Mouse (Mus musculus) midbrain, postnatal 0 days (tissue): Measurements from ENCODE around the gene Cplx3. TPM values are rescaled to one million over a fixed set of nuclear protein-coding genes. Genes with fewer than 3 reads are reported as not detected.

ENCODE experiments used
- ATAC-seq: fragments of 200-750 bp; cut with Nextera tagmentation; 2 replicates; pipeline ENCODE4 v1.8.0; 2017; ENCODE audit warnings: moderate number of reproducible peaks, mild to moderate bottlenecking, moderate TSS enrichment, moderate library complexity; ENCODE audit not compliant: low FRiP score
- DNase-seq: peaks from one replicate; pipeline ENCODE4 v3.0.0-alpha.2; 2015; ENCODE audit warnings: low spot score
- H3K27ac ChIP-seq: fragments of 300-500 bp; sonication (generic); 2 replicates; pipeline ENCODE4 v1.5.1; 2014; ENCODE audit warnings: low read depth, mild to moderate bottlenecking, low read length, mixed read lengths
- H3K27me3 ChIP-seq: fragments of 300-500 bp; sonication (generic); 2 replicates; pipeline ENCODE4 v1.6.1; 2014; ENCODE audit warnings: low read length, control low read depth, mixed read lengths; ENCODE audit not compliant: insufficient read depth
- H3K36me3 ChIP-seq: fragments of 300-500 bp; sonication (generic); 2 replicates; pipeline ENCODE4 v1.6.1; 2014; ENCODE audit warnings: low read length, control low read depth, mixed read lengths; ENCODE audit not compliant: insufficient read depth
- H3K4me1 ChIP-seq: fragments of 300-500 bp; sonication (generic); 2 replicates; pipeline ENCODE4 v1.6.1; 2014; ENCODE audit warnings: mild to moderate bottlenecking, control low read depth, antibody characterized with exemption, low read length, mixed read lengths; ENCODE audit not compliant: insufficient read depth
- H3K4me2 ChIP-seq: fragments of 300-500 bp; sonication (generic); 2 replicates; pipeline ENCODE4 v1.6.1; 2014; ENCODE audit warnings: low read depth, mild to moderate bottlenecking, low read length, mixed read lengths; ENCODE audit not compliant: poor library complexity, severe bottlenecking
- H3K4me3 ChIP-seq: fragments of 300-500 bp; sonication (generic); 2 replicates; pipeline ENCODE4 v1.5.1; 2014; ENCODE audit warnings: low read depth, mild to moderate bottlenecking, low read length, moderate library complexity
- H3K9ac ChIP-seq: fragments of 300-500 bp; sonication (generic); replicated peaks from 2 replicates; pipeline ENCODE4 v1.6.1; 2014; ENCODE audit warnings: mild to moderate bottlenecking, low read length, moderate library complexity, mixed read lengths; ENCODE audit not compliant: poor library complexity, severe bottlenecking
- H3K9me3 ChIP-seq: fragments of 300-500 bp; sonication (generic); 2 replicates; pipeline ENCODE4 v1.6.1; 2016; ENCODE audit warnings: low read length, control low read depth
- CTCF ChIP-seq: IDR thresholded peaks from 2 replicates; pipeline ENCODE4 v1.5.1; 2016; ENCODE audit warnings: antibody characterized with exemption, mild to moderate bottlenecking
- WGBS: fragments of 180-500 bp; shearing (Covaris S2); extraction: QIAGEN DNeasy Blood & Tissue Kit; methylation state at CpG from one replicate; pipeline ENCODE4 v1.1.7; 2014; 5-methylcytosine and 5-hydroxymethylcytosine counted together
- polyA plus RNA-seq: library from polyadenylated mRNA; unstranded; fragments of >200 nt; fragmentation: Nextera tagmentation; extraction: Ambion mirVana; gene quantifications from 2 replicates; pipeline ENCODE4 v1.2.1, GENCODE M21; 2015
- total RNA-seq: library from RNA; depleted of rRNA; stranded (reverse); fragments of >200 nt; gene quantifications from 2 replicates; pipeline ENCODE4 v1.2.3, GENCODE M21; 2014; rRNA removed

Gene Cplx3
- total and polyA plus RNA-seq, 2 experiments from 2014 or later, result 1.9 TPM; not detected in 1

GRCm38 (mm10) chr9:57553119-57553518 is 53.0 kb downstream of the Cplx3 start:
- Histone ChIP-seq H3K4me1 (peaks cover 4% of the 10 kb centered on the region; the same call in 1 of the 2 replicates), H3K4me2 (no peak overlapping the region), H3K27me3 (no peaks in the 10 kb centered on the region), H3K9ac (no peak overlapping the region), H3K9me3 (no peaks in the 10 kb centered on the region), H3K27ac (no peak overlapping the region), H3K4me3 (no peak overlapping the region), H3K36me3 (peaks cover 14% of the 10 kb centered on the region; the same call in 1 of the 2 replicates)
- no peak for TF ChIP-seq CTCF
- 74% methylated on average over 11 of the region's 11 CpGs for WGBS
- DNase-seq, result no peak
- ATAC-seq, result no peak

GRCm38 (mm10) chr9:57552139-57552887 is 53.8 kb downstream of the Cplx3 start, which contains the start of gene Mpi:
Mpi (minus strand) TSS chr9:57552763.
- DNase-seq (peak; percentile 77), ATAC-seq (peak; percentile 44; the same call in 1 of the 2 replicates)
- Histone ChIP-seq H3K9ac (peak within 1 kb of the TSS; percentile 77), H3K36me3 (peaks cover 18% of the 10 kb centered on the region), H3K4me1 (peaks cover 4% of the 10 kb centered on the region; the same call in 1 of the 2 replicates), H3K27ac (peak within 1 kb of the TSS; percentile 55; the same call in 1 of the 2 replicates), H3K9me3 (no peaks in the 10 kb centered on the region), H3K4me3 (peak within 1 kb of the TSS; percentile 63), H3K27me3 (no peaks in the 10 kb centered on the region), H3K4me2 (peak within 1 kb of the TSS; percentile 89)
- no peak for TF ChIP-seq CTCF
- WGBS, result under 1% methylated on average over 28 of the region's 28 CpGs

GRCm38 (mm10) chr9:57550126-57550862 is 55.8 kb downstream of the Cplx3 start:
- WGBS, result 88% methylated on average over 11 of the region's 11 CpGs

More at GRCm38 (mm10) chr9:57550126-57550862, 55.8 kb downstream of the Cplx3 start:
- no peak for TF ChIP-seq CTCF
- DNase-seq (no peak), ATAC-seq (no peak)
- no peak overlapping the region for H3K9ac ChIP-seq
- peaks cover 4% of the 10 kb centered on the region; the same call in 1 of the 2 replicates for H3K4me1 ChIP-seq
- no peak overlapping the region for H3K4me2 ChIP-seq
- no peak overlapping the region for H3K27ac ChIP-seq
- H3K27me3 ChIP-seq, result no peaks in the 10 kb centered on the region
- H3K36me3 ChIP-seq, result peaks cover 24% of the 10 kb centered on the region
- H3K4me3 ChIP-seq, result no peak overlapping the region
- H3K9me3 ChIP-seq, result no peaks in the 10 kb centered on the region

Other genes with a start within 250 kb of the Cplx3 start
- 23.1 and 29.7 TPM in 2 replicates for gene Ppcdc, start 166.2 kb downstream of the Cplx3 start, total RNA-seq
- 15.0 and 17.6 TPM in 2 replicates for gene Ppcdc, start 166.2 kb downstream of the Cplx3 start, polyA plus RNA-seq
- gene Scamp5, start 138.2 kb downstream of the Cplx3 start, total RNA-seq, result 389 and 404 TPM in 2 replicates
- 206 and 213 TPM in 2 replicates for gene Scamp5, start 138.2 kb downstream of the Cplx3 start, polyA plus RNA-seq
- gene Rpp25, start 102.3 kb downstream of the Cplx3 start, total RNA-seq, result 24.2 and 24.8 TPM in 2 replicates
- 26.5 and 34.5 TPM in 2 replicates for gene Rpp25, start 102.3 kb downstream of the Cplx3 start, polyA plus RNA-seq
- 250 and 266 TPM in 2 replicates for gene Cox5a, start 85.0 kb downstream of the Cplx3 start, total RNA-seq
- 1,115 and 1,120 TPM in 2 replicates for gene Cox5a, start 85.0 kb downstream of the Cplx3 start, polyA plus RNA-seq
- gene Fam219b, start 68.8 kb downstream of the Cplx3 start, total RNA-seq, result 20.6 and 29.7 TPM in 2 replicates
- gene Fam219b, start 68.8 kb downstream of the Cplx3 start, polyA plus RNA-seq, result 24.8 and 25.6 TPM in 2 replicates
- 60.5 and 71.9 TPM in 2 replicates for gene Mpi, start 53.5 kb downstream of the Cplx3 start, total RNA-seq
- 57.2 and 61.2 TPM in 2 replicates for gene Mpi, start 53.5 kb downstream of the Cplx3 start, polyA plus RNA-seq
- 34.5 and 47.4 TPM in 2 replicates for gene Scamp2, start 45.3 kb downstream of the Cplx3 start, total RNA-seq
- 41.1 and 41.2 TPM in 2 replicates for gene Scamp2, start 45.3 kb downstream of the Cplx3 start, polyA plus RNA-seq
- 18.9 and 23.3 TPM in 2 replicates for gene Ulk3, start 16.8 kb downstream of the Cplx3 start, total RNA-seq
- gene Ulk3, start 16.8 kb downstream of the Cplx3 start, polyA plus RNA-seq, result 17.4 and 19.9 TPM in 2 replicates
- gene Lman1l, start 14.5 kb upstream of the Cplx3 start, total RNA-seq, result not detected in 2 replicates
- gene Lman1l, start 14.5 kb upstream of the Cplx3 start, polyA plus RNA-seq, result 0.10 TPM in 1 of 2 replicates, not detected in the other
- gene Csk, start 47.4 kb upstream of the Cplx3 start, total RNA-seq, result 133 and 152 TPM in 2 replicates
- 42.4 and 45.5 TPM in 2 replicates for gene Csk, start 47.4 kb upstream of the Cplx3 start, polyA plus RNA-seq
- gene Cyp1a2, start 77.4 kb upstream of the Cplx3 start, total RNA-seq, result not detected in 2 replicates
- not detected in 2 replicates for gene Cyp1a2, start 77.4 kb upstream of the Cplx3 start, polyA plus RNA-seq
- gene Cyp1a1, start 81.6 kb upstream of the Cplx3 start, total RNA-seq, result 0.28 TPM in 1 of 2 replicates, not detected in the other
- gene Cyp1a1, start 81.6 kb upstream of the Cplx3 start, polyA plus RNA-seq, result 0.09 TPM in 2 replicates
- 10.6 and 11.9 TPM in 2 replicates for gene Edc3, start 102.3 kb upstream of the Cplx3 start, total RNA-seq
- gene Edc3, start 102.3 kb upstream of the Cplx3 start, polyA plus RNA-seq, result 27.3 and 27.8 TPM in 2 replicates
- gene Clk3, start 159.6 kb upstream of the Cplx3 start, total RNA-seq, result 82.1 and 83.7 TPM in 2 replicates
- 53.4 and 54.3 TPM in 2 replicates for gene Clk3, start 159.6 kb upstream of the Cplx3 start, polyA plus RNA-seq
- 4.9 and 5.3 TPM in 2 replicates for gene Arid3b, start 230.5 kb upstream of the Cplx3 start, total RNA-seq
- gene Arid3b, start 230.5 kb upstream of the Cplx3 start, polyA plus RNA-seq, result 3.7 and 4.6 TPM in 2 replicates